Mouse (Mus musculus) Patski (cell line): ENCODE data around the gene Cnp. TPM values are rescaled to one million over a fixed set of nuclear protein-coding genes. Genes with fewer than 3 reads are reported as not detected.
A peak's percentile ranks its signal among the peaks of the same experiment; 100 is the strongest.
"Not testable (repeated sequence)": the region's sequence is repeated elsewhere in the genome, so short reads cannot be mapped to it uniquely, and the experiment has no call there.

Source experiments
- ATAC-seq: fragments of 100-300 bp; one replicate; pipeline ENCODE4 v1.8.0; 2021
- CTCF ChIA-PET: fragments of 350-600 bp; sonication (Branson Sonifier 250); formaldehyde crosslinking; loops from one replicate; lab custom pipeline; 2022; ENCODE audit warnings: inconsistent platforms; lab: Charles Lee
- POLR2A ChIA-PET: fragments of 350-600 bp; sonication (Branson Sonifier 250); formaldehyde crosslinking; loops from one replicate; lab custom pipeline; 2022; ENCODE audit warnings: antibody characterized with exemption, inconsistent platforms; lab: Charles Lee
- DNase-seq: peaks from one replicate; pipeline ENCODE4 v3.0.0-alpha.2; 2011; ENCODE audit warnings: low read depth, low spot score
- H3K27me3 ChIP-seq: fragments of 371-371 bp; one replicate; pipeline ENCODE4 v1.5.1; 2021
- CTCF ChIP-seq: fragments of 100-300 bp; IDR thresholded peaks from one replicate; pipeline ENCODE4 v1.5.1; 2021
- in situ Hi-C: fragments of 300-500 bp; cut with MboI; formaldehyde crosslinking; loops from 3 replicates; pipeline ENCODE4 v1.11.1; 2018; ENCODE audit warnings: low pct_unique_long_range_greater_than_20kb, mixed read lengths
- polyA plus RNA-seq: library from polyadenylated mRNA; unstranded; gene quantifications from one replicate; pipeline ENCODE4 v1.2.3, GENCODE M21; 2021

The Cnp gene
- polyA plus RNA-seq, 1 experiment from 2014 or later: 17.9 TPM

GRCm38 (mm10) chr11:100570430-100571201, 4.1 kb upstream of the Cnp start:
- no peaks in the 10 kb centered on the region for H3K27me3 ChIP-seq
- ATAC-seq (no peak), DNase-seq (no peak)
- ChIA-PET POLR2A (interaction anchor here (0.6 kb wide), 1 partner anchor 28 kb away, joined by 3 read pairs; no protein-coding TSS in a partner anchor), CTCF (no interaction called here)
- in situ Hi-C loops: loop anchor here (5.0 kb wide), 1 partner anchor 127 kb away; no protein-coding TSS in a partner anchor
- TF ChIP-seq CTCF: peak; percentile 87

- no peak for TF ChIP-seq CTCF
- ChIA-PET CTCF (no interaction called here), POLR2A (no interaction called here)
- ATAC-seq (no peak), DNase-seq (no peak)
- in situ Hi-C loops: loop anchor here (5.0 kb wide), 1 partner anchor 126 kb away; no protein-coding TSS in a partner anchor
- H3K27me3 ChIP-seq: no peaks in the 10 kb centered on the region
Measured at GRCm38 (mm10) chr11:100571202-100571567, 3.5 kb upstream of the Cnp start.

GRCm38 (mm10) chr11:100574188-100574587, 516 bp upstream of the Cnp start:
- H3K27me3 ChIP-seq: no peaks in the 10 kb centered on the region
- ATAC-seq: no peak
- DNase-seq: no peak
- ChIA-PET CTCF (no interaction called here), POLR2A (no interaction called here)
- in situ Hi-C loops: loop anchor here (5.0 kb wide), 1 partner anchor 123 kb away; no protein-coding TSS in a partner anchor
- TF ChIP-seq CTCF: no peak

GRCm38 (mm10) chr11:100575484-100575855, 766 bp downstream of the Cnp start:
- ATAC-seq (no peak), DNase-seq (no peak)
- no peak for TF ChIP-seq CTCF
- ChIA-PET POLR2A (interaction anchor here (0.8 kb wide), 1 partner anchor 17 kb away, joined by 3 read pairs; no protein-coding TSS in a partner anchor), CTCF (no interaction called here)
- H3K27me3 ChIP-seq: no peaks in the 10 kb centered on the region
- in situ Hi-C loops: no loop called here

- in situ Hi-C loops: no loop called here
- ATAC-seq (no peak), DNase-seq (no peak)
- no peak for TF ChIP-seq CTCF
- ChIA-PET POLR2A (interaction anchor here (1.3 kb wide), 1 partner anchor 15 kb away, joined by 3 read pairs; no protein-coding TSS in a partner anchor), CTCF (interaction anchor here (0.7 kb wide), 1 partner anchor 19 kb away, joined by 3 read pairs; no protein-coding TSS in a partner anchor)
- H3K27me3 ChIP-seq: no peaks in the 10 kb centered on the region
Measured at GRCm38 (mm10) chr11:100576256-100576655, 1.6 kb downstream of the Cnp start.

GRCm38 (mm10) chr11:100577852-100578599, 3.3 kb downstream of the Cnp start:
- POLR2A ChIA-PET: interaction anchor here (0.5 kb wide), 1 partner anchor 364 kb away, joined by 3 read pairs; no protein-coding TSS in a partner anchor
- DNase-seq (no peak), ATAC-seq (no peak)
- no peak for TF ChIP-seq CTCF
- in situ Hi-C loops: no loop called here
- CTCF ChIA-PET: no interaction called here
- no peaks in the 10 kb centered on the region for H3K27me3 ChIP-seq

- no peaks in the 10 kb centered on the region for H3K27me3 ChIP-seq
- in situ Hi-C loops: no loop called here
- ATAC-seq (no peak), DNase-seq (no peak)
- CTCF ChIA-PET: interaction anchor here (1.6 kb wide), 1 partner anchor 12 kb away, joined by 6 read pairs; no protein-coding TSS in a partner anchor
- TF ChIP-seq CTCF: no peak
- POLR2A ChIA-PET: no interaction called here
Measured at GRCm38 (mm10) chr11:100579116-100579799, 4.6 kb downstream of the Cnp start.

- no peaks in the 10 kb centered on the region for H3K27me3 ChIP-seq
- TF ChIP-seq CTCF: no peak
- ATAC-seq: no peak
- no peak for DNase-seq
- in situ Hi-C loops: no loop called here
- CTCF ChIA-PET: interaction anchor here (1.6 to 2.6 kb wide), 2 partner anchors 11 to 13 kb away, joined by 6 to 11 read pairs; no protein-coding TSS in a partner anchor
- POLR2A ChIA-PET: interaction anchor here (0.8 to 1.0 kb wide), 2 partner anchors 24 to 39 kb away, joined by 3 read pairs; partner anchors contain the start of gene Dnajc7
Measured at GRCm38 (mm10) chr11:100580275-100580674, 5.6 kb downstream of the Cnp start.

GRCm38 (mm10) chr11:100581756-100582155, 7.1 kb downstream of the Cnp start:
- no peak for ATAC-seq
- ChIA-PET CTCF (interaction anchor here (2.6 kb wide), 1 partner anchor 12 kb away, joined by 11 read pairs; no protein-coding TSS in a partner anchor), POLR2A (no interaction called here)
- in situ Hi-C loops: no loop called here
- TF ChIP-seq CTCF: no peak
- no peak for DNase-seq
- no peaks in the 10 kb centered on the region for H3K27me3 ChIP-seq

- DNase-seq, H3K27me3 ChIP-seq, POLR2A ChIA-PET, ATAC-seq, in situ Hi-C loops: not testable (repeated sequence)
- CTCF ChIA-PET: interaction anchor here (2.6 kb wide), 1 partner anchor 11 kb away, joined by 11 read pairs; no protein-coding TSS in a partner anchor
Measured at GRCm38 (mm10) chr11:100582413-100582812, 7.7 kb downstream of the Cnp start.
